Mouse (Mus musculus) embryonic fibroblast, embryonic 13.5 days (primary cell): ENCODE data around the gene Atp11a.

Experiments
- CTCF ChIP-seq: IDR thresholded peaks from 2 replicates; pipeline ENCODE4 v1.5.1; 2011; ENCODE audit warnings: mild to moderate bottlenecking, control low read depth, low read length, moderate library complexity, borderline replicate concordance; ENCODE audit not compliant: insufficient read depth
- POLR2A ChIP-seq: IDR thresholded peaks from 2 replicates; pipeline ENCODE4 v1.6.1; 2011; ENCODE audit warnings: low read depth, mild to moderate bottlenecking, control low read depth, low read length, moderate library complexity

DNA sequence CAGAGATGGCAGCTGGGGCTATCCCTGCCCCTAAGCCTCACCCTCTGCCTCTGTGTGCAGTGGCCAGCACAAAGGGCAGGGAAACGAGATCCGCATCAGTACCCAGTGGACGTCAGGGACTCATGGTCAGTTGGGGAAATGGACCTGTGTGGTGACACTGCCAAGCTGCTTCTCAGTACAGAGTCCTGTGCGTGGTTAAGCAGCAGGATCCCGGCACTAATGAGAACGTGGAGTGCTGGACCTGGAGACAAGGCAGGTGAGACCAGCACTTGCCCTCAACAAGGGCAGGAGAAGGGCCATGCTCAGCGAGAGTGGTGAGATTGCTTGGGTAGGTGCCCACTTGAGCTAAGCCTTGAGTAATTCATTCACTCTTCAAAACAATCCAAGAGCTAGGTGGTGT is 7.7 kb upstream of the Atp11a start:
- TF ChIP-seq CTCF, result no peak
- no peak for TF ChIP-seq POLR2A
